Mouse (Mus musculus) left cerebral cortex, postnatal 25 days (tissue): ENCODE data around the gene S1pr4. TPM values are rescaled to one million over a fixed set of nuclear protein-coding genes. Genes with fewer than 3 reads are reported as not detected.

Experiments used
- DNase-seq, 2 experiments: peaks; one replicate each; pipeline ENCODE4 v3.0.0; 2022; ENCODE audit warnings: low spot score in 2 of 2, mixed read lengths in 1 of 2
- intact Hi-C: fragments of 180-260 bp; cut with DNase I; formaldehyde crosslinking; loops from one replicate; pipeline ENCODE4 v1.15.1; 2025
- total RNA-seq, 2 experiments: library from RNA; stranded (reverse); gene quantifications; 2 replicates each; pipeline ENCODE4 v1.2.3; 2021

Gene S1pr4
- total RNA-seq = under 1 TPM; 0.53 to 0.73 TPM

GRCm38 (mm10) chr10:81500032-81500431, at the start of gene S1pr4:
Gene S1pr4 (minus strand): TSS chr10:81500132.
- intact Hi-C loops = loop anchor here (10.0 kb wide), 1 partner anchor 675 kb away; no protein-coding TSS in a partner anchor
- DNase-seq = no peak

GRCm38 (mm10) chr10:81548944-81549343, 49.0 kb upstream of the S1pr4 start:
- intact Hi-C loops = no loop called here
- no peak for DNase-seq

GRCm38 (mm10) chr10:81546788-81547571, 47.0 kb upstream of the S1pr4 start:
- no peak for DNase-seq
- intact Hi-C loops = no loop called here

GRCm38 (mm10) chr10:81546332-81546731, 46.4 kb upstream of the S1pr4 start:
- DNase-seq = no peak
- intact Hi-C loops = no loop called here

- DNase-seq = peak; percentile 99
- intact Hi-C loops = no loop called here
These were observed 45.3 kb upstream of the S1pr4 start, which contains the start of gene Gna11 for GRCm38 (mm10) chr10:81545161-81545747. Gene Gna11 (minus strand): TSS chr10:81545190.

GRCm38 (mm10) chr10:81544296-81545160, 44.6 kb upstream of the S1pr4 start:
- no peak for DNase-seq
- intact Hi-C loops = no loop called here

- no peak for DNase-seq
- intact Hi-C loops = no loop called here
These were observed 43.7 kb upstream of the S1pr4 start for GRCm38 (mm10) chr10:81543633-81544032.

GRCm38 (mm10) chr10:81542727-81543460, 43.0 kb upstream of the S1pr4 start:
- intact Hi-C loops = no loop called here

GRCm38 (mm10) chr10:81541803-81542202, 41.9 kb upstream of the S1pr4 start:
- intact Hi-C loops = no loop called here

More at GRCm38 (mm10) chr10:81542727-81543460, 43.0 kb upstream of the S1pr4 start:
- no peak for DNase-seq

GRCm38 (mm10) chr10:81541363-81541762, 41.4 kb upstream of the S1pr4 start:
- DNase-seq = no peak
- intact Hi-C loops = no loop called here

More at GRCm38 (mm10) chr10:81541803-81542202, 41.9 kb upstream of the S1pr4 start:
- DNase-seq = no peak

GRCm38 (mm10) chr10:81538321-81539048, 38.6 kb upstream of the S1pr4 start:
- intact Hi-C loops = no loop called here
- peak in 1 of 2 experiments; percentile 67 for DNase-seq

- intact Hi-C loops = no loop called here
These were observed 37.5 kb upstream of the S1pr4 start for GRCm38 (mm10) chr10:81537429-81537828.

GRCm38 (mm10) chr10:81536734-81537133, 36.8 kb upstream of the S1pr4 start:
- DNase-seq = no peak
- intact Hi-C loops = no loop called here

More at GRCm38 (mm10) chr10:81537429-81537828, 37.5 kb upstream of the S1pr4 start:
- no peak for DNase-seq

GRCm38 (mm10) chr10:81534826-81535225, 34.9 kb upstream of the S1pr4 start:
- intact Hi-C loops = no loop called here
- DNase-seq = no peak

GRCm38 (mm10) chr10:81526779-81527178, 26.8 kb upstream of the S1pr4 start:
- intact Hi-C loops = loop anchor here (1.0 kb wide), 1 partner anchor 24 kb away; no protein-coding TSS in a partner anchor
- peak; percentile 59 to 65 for DNase-seq

GRCm38 (mm10) chr10:81525017-81525694, 25.2 kb upstream of the S1pr4 start:
- DNase-seq = no peak
- intact Hi-C loops = no loop called here

- intact Hi-C loops = no loop called here
- peak in 1 of 2 experiments; percentile 56 for DNase-seq
These were observed 24.2 kb upstream of the S1pr4 start, which contains the start of gene Gna15 for GRCm38 (mm10) chr10:81524051-81524605. Gene Gna15 (minus strand): TSS chr10:81524225.

- intact Hi-C loops = no loop called here
- DNase-seq = no peak
These were observed 23.6 kb upstream of the S1pr4 start for GRCm38 (mm10) chr10:81523570-81523969.
